Mouse (Mus musculus) ovary, postnatal 14 days (tissue): ENCODE data around the gene Ttll9.

Experiments
- DNase-seq: peaks from one replicate; pipeline ENCODE4 v3.0.0; 2022; ENCODE audit warnings: low spot score

The Ttll9 gene

GRCm38 (mm10) chr2:152942898-152943515, 19.3 kb upstream of the Ttll9 start:
- DNase-seq, result no peak

GRCm38 (mm10) chr2:152943568-152943967, 18.7 kb upstream of the Ttll9 start:
- no peak for DNase-seq

GRCm38 (mm10) chr2:152944013-152944412, 18.3 kb upstream of the Ttll9 start:
- DNase-seq, result no peak

- no peak for DNase-seq
Measured at GRCm38 (mm10) chr2:152947098-152947497, 15.2 kb upstream of the Ttll9 start.

- no peak for DNase-seq
Measured at GRCm38 (mm10) chr2:152948438-152949020, 13.8 kb upstream of the Ttll9 start.

- DNase-seq, result no peak
Measured at GRCm38 (mm10) chr2:152950358-152951064, 11.8 kb upstream of the Ttll9 start.

GRCm38 (mm10) chr2:152951065-152951849, 11.0 kb upstream of the Ttll9 start, which contains the start of gene Dusp15:
Gene Dusp15, minus strand, starts transcription at chr2:152951698.
- DNase-seq, result no peak

GRCm38 (mm10) chr2:152951850-152952720, 10.2 kb upstream of the Ttll9 start:
- no peak for DNase-seq

- DNase-seq, result no peak
Measured at GRCm38 (mm10) chr2:152958116-152958515, 4.2 kb upstream of the Ttll9 start.

GRCm38 (mm10) chr2:152965555-152965954, 3.3 kb downstream of the Ttll9 start:
- no peak for DNase-seq

- no peak for DNase-seq
Measured at GRCm38 (mm10) chr2:152976991-152977390, 14.7 kb downstream of the Ttll9 start.

GRCm38 (mm10) chr2:152985582-152985981, 23.3 kb downstream of the Ttll9 start:
- no peak for DNase-seq

GRCm38 (mm10) chr2:152991529-152991928, 29.2 kb downstream of the Ttll9 start:
- DNase-seq, result no peak

GRCm38 (mm10) chr2:152997046-152997445, 34.8 kb downstream of the Ttll9 start:
- DNase-seq, result no peak

GRCm38 (mm10) chr2:153002492-153003248, 40.4 kb downstream of the Ttll9 start:
- no peak for DNase-seq

GRCm38 (mm10) chr2:153003681-153004338, 41.5 kb downstream of the Ttll9 start:
- DNase-seq, result no peak

GRCm38 (mm10) chr2:153005981-153006380, 43.7 kb downstream of the Ttll9 start:
- no peak for DNase-seq

GRCm38 (mm10) chr2:153009192-153009973, 47.1 kb downstream of the Ttll9 start:
- DNase-seq, result no peak

- DNase-seq, result no peak
Measured at GRCm38 (mm10) chr2:153013724-153014515, 51.6 kb downstream of the Ttll9 start.
